Mouse (Mus musculus) heart, embryonic 11.5 days (tissue): Measurements from ENCODE around the gene Apba2. TPM values are rescaled to one million over a fixed set of nuclear protein-coding genes. Genes with fewer than 3 reads are reported as not detected.

ENCODE experiments used
- ATAC-seq: fragments of 200-750 bp; cut with Nextera tagmentation; replicated peaks from 2 replicates; pipeline ENCODE4 v1.8.0; 2017; ENCODE audit warnings: moderate library complexity; ENCODE audit not compliant: insufficient number of reproducible peaks, low FRiP score, low TSS enrichment
- H3K27ac ChIP-seq: fragments of 300-500 bp; sonication (generic); 2 replicates; pipeline ENCODE4 v1.5.1; 2014; ENCODE audit warnings: mild to moderate bottlenecking, low read depth, low read length
- H3K27me3 ChIP-seq: fragments of 300-500 bp; sonication (generic); 2 replicates; pipeline ENCODE4 v1.6.1; 2014; ENCODE audit warnings: mild to moderate bottlenecking, low read length, mixed read lengths; ENCODE audit not compliant: control insufficient read depth, insufficient read depth
- H3K36me3 ChIP-seq: fragments of 300-500 bp; sonication (generic); 2 replicates; pipeline ENCODE4 v1.6.1; 2014; ENCODE audit warnings: mild to moderate bottlenecking, low read length, moderate library complexity, mixed read lengths; ENCODE audit not compliant: control insufficient read depth, insufficient read depth
- H3K4me1 ChIP-seq: fragments of 300-500 bp; sonication (generic); 2 replicates; pipeline ENCODE4 v1.6.1; 2014; ENCODE audit warnings: low read length; ENCODE audit not compliant: control insufficient read depth, insufficient read depth
- H3K4me2 ChIP-seq: fragments of 300-500 bp; sonication (generic); 2 replicates; pipeline ENCODE4 v1.6.1; 2014; ENCODE audit warnings: mild to moderate bottlenecking, moderate library complexity
- H3K4me3 ChIP-seq: fragments of 300-500 bp; sonication (generic); 2 replicates; pipeline ENCODE4 v1.5.1; 2014; ENCODE audit warnings: low read depth, low read length
- H3K9ac ChIP-seq: fragments of 300-500 bp; sonication (generic); 2 replicates; pipeline ENCODE4 v1.6.1; 2014; ENCODE audit warnings: mild to moderate bottlenecking, low read depth, low read length, moderate library complexity
- H3K9me3 ChIP-seq: fragments of 300-500 bp; sonication (generic); replicated peaks from 2 replicates; pipeline ENCODE4 v1.6.1; 2016; ENCODE audit warnings: low read length; ENCODE audit not compliant: control insufficient read depth
- WGBS: fragments of 180-500 bp; shearing (Covaris S2); extraction: QIAGEN DNeasy Blood & Tissue Kit; methylation state at CpG from one replicate; pipeline ENCODE4 v1.1.7; 2014; ENCODE audit not compliant: insufficient replicate concordance; 5-methylcytosine and 5-hydroxymethylcytosine counted together
- polyA plus RNA-seq: library from polyadenylated mRNA; unstranded; fragments of >200 nt; fragmentation: Nextera tagmentation; extraction: Ambion mirVana; gene quantifications from 2 replicates; pipeline ENCODE4 v1.2.1, GENCODE M21; 2014

Apba2 gene
- 0.99 and 1.3 TPM in 2 replicates for polyA plus RNA-seq

DNA sequence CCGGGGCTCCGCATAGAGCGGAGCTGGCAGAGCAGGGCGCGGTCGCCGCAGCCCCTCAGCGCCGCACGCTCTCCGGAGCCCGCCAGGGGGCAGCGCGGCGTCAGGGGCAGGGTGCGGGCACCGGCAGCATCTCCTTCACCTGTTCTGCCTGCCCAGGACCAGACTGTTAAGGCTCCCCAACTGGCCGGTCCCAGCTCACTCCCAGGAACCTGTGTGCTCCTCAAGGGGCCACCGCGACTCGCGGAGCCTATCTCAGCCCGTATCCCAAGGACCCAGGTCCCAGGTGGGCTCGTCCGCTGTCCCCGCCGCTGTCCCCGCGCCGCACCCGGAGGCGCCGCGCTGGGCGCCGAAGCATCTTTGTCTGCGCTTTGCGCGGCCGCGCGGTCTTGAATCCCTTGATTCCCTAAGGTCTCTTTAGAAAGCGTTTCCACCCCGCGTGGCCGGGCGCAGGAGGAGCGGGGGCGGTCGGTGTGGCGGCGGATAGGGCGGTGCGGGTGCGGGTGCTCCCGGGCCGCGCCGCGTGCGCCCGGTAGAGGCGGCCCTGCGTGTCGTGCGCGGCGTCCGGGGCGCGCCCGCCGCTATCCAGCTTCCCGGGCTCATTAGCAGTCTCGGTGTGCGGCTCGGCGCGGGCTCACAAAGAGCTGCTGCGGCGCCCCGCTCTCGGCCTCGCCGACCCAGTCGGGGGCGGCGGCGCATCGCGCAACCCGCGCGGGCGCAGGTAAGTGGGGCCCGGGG, at the start of gene Apba2:
Gene Apba2 (plus strand): TSS at position 171 of the 735 bp plus-strand sequence.
- WGBS: 2% methylated on average over 81 of the region's 96 CpGs
- Histone ChIP-seq H3K27me3 (peaks cover 39% of the 10 kb centered on the region), H3K4me2 (peak within 1 kb of the TSS; percentile 85), H3K27ac (no peak within 1 kb of the TSS), H3K9me3 (0 out of 2 replicates have a peak, but pooled peaks cover 2% of the 10 kb centered on the region), H3K36me3 (no peaks in the 10 kb centered on the region), H3K9ac (peak within 1 kb of the TSS; percentile 22; the same call in 1 of the 2 replicates), H3K4me1 (no peaks in the 10 kb centered on the region; the same call in 1 of the 2 replicates), H3K4me3 (peak within 1 kb of the TSS; percentile 57)
- ATAC-seq: peak; percentile 37

DNA sequence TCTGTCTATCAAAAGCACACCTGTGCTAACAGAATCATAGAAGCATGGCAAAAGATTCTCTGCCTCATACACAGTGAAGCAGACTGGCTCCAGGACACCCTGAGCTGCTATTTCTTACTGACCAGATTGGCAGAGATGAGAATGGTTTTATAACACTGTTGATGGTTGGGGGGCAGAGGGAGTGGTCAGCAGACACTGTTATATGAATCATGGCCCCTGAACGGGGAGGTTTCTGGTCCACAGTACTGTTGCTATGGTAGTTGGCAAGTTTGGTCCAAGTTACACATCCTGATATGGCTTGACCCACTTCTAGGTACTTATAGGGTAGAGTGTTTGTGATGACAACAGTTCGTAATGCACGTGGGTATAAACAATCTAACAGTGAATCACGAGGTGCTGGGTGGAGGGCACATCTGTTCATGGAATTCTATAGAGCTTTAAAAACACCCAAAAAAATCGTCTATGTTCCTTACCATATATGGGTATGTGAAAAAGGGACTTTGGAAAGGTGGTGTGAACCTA, 49.6 kb upstream of the Apba2 start:
- H3K9me3 ChIP-seq: no peaks in the 10 kb centered on the region
- no peaks in the 10 kb centered on the region for H3K36me3 ChIP-seq
- no peak overlapping the region for H3K4me2 ChIP-seq
- H3K27ac ChIP-seq: no peak overlapping the region
- no peaks in the 10 kb centered on the region for H3K27me3 ChIP-seq
- no peak overlapping the region for H3K4me3 ChIP-seq
- ATAC-seq: no peak
- no peak overlapping the region for H3K9ac ChIP-seq
- WGBS: 70% methylated on average over 5 of the region's 5 CpGs
- no peaks in the 10 kb centered on the region for H3K4me1 ChIP-seq

DNA sequence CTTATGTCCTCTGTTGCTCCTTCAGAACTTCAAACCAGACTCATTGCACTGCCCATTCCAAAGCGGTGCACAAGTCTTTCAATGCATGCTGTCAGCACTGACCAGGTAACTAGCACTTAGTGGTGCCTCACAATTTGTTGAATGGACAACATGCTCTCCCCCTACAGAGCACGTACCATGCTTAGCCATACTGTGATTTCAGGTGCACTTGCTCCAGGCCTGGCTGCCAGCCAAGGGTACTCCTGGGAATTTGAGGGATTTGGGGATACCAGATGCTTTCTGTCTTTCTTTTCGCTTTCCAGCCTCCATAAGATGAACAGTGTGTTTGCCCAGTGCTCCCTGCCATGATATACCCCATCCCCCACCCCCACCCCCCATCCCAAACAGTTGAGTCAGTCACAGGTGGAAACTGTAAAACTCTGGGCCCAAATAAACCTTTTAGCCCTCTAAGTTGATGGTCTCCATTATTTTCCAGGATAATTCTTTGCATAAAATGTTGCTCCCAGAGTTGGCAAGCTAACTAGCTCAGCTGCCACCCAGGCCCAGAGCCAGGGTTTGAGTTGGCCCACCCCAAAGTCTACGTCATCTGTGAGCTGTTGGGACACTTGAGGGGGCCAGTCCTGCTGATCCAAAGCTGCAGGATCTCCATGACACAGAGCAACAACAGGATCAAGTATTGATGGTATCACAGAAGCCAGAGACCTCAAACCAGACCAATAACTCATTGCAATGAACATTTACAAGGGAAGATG, 48.9 kb upstream of the Apba2 start:
- ATAC-seq: no peak
- WGBS: 73% methylated on average over 4 of the region's 4 CpGs
- Histone ChIP-seq H3K27me3 (no peaks in the 10 kb centered on the region), H3K9ac (no peak overlapping the region), H3K4me1 (no peaks in the 10 kb centered on the region), H3K36me3 (no peaks in the 10 kb centered on the region), H3K4me2 (no peak overlapping the region), H3K4me3 (no peak overlapping the region), H3K9me3 (no peaks in the 10 kb centered on the region), H3K27ac (no peak overlapping the region)

DNA sequence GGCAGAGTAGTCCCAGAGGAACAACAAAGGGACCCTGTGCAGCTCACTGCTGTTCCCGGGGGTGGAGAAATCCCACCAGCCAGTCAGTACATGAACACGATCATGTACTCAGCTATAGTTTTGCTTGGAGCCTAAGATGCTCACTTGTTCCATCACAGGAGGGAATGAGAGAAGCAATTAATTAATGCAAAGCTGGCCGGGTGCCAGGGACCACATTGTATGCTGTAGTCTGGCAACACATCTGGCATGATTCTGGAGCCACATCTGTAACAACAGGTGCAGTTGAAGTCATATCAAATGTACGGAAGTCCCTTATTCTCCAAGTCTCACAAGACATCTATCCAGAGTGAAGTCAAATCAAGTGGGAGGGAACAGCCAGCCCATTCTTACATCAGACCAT, 45.3 kb upstream of the Apba2 start:
- H3K9me3 ChIP-seq: no peaks in the 10 kb centered on the region
- no peaks in the 10 kb centered on the region for H3K4me1 ChIP-seq
- H3K27ac ChIP-seq: no peak overlapping the region
- no peaks in the 10 kb centered on the region for H3K27me3 ChIP-seq
- no peaks in the 10 kb centered on the region for H3K36me3 ChIP-seq
- no peak overlapping the region for H3K4me2 ChIP-seq
- no peak overlapping the region for H3K9ac ChIP-seq
- H3K4me3 ChIP-seq: no peak overlapping the region
- ATAC-seq: no peak
- WGBS: 77% methylated on average over 4 of the region's 4 CpGs

DNA sequence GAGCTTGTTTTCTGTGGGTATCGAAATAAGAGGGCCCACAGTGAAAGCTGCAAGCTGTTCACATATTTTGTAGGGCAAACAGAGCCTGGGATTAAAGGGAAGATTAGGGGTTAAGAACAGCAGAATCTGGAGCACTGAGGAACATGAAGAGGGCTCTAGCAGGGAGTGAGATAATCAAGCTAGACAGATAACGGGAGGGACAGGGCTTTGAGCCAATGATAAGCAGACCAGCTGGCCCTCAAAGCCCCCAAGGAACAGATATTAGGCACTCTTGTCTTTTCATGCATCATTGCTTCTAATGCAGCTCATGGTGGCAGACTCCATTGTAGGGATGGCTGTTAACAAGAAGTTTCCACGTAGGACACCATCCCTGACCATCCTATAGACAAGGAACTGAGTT, 44.8 kb upstream of the Apba2 start:
- Histone ChIP-seq H3K27me3 (no peaks in the 10 kb centered on the region), H3K9me3 (no peaks in the 10 kb centered on the region), H3K4me2 (no peak overlapping the region), H3K9ac (no peak overlapping the region), H3K4me1 (no peaks in the 10 kb centered on the region), H3K36me3 (no peaks in the 10 kb centered on the region), H3K27ac (no peak overlapping the region), H3K4me3 (no peak overlapping the region)
- 45% methylated on average over 3 of the region's 3 CpGs for WGBS
- no peak for ATAC-seq

DNA sequence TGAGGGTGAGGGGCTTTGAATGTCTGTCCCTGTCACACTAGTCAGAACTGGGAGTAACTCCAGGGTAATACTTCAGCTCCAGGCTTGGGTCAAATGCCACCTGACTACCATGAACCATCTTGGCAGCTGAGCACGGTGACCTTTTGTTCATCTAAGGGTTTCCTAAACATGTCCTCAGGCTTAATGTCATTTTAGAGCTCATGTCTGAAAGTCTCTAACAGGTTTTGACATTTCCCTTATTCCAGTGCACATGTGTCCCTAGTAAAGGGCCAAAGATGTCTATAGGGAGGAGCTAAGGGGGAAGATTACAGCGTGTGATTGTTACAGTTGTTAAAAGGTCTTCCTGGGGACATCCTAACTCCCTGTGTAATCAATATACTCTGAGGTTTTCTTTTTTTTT, 43.7 kb upstream of the Apba2 start:
- H3K9me3 ChIP-seq: no peaks in the 10 kb centered on the region
- no peak overlapping the region for H3K4me3 ChIP-seq
- H3K4me1 ChIP-seq: no peaks in the 10 kb centered on the region
- WGBS: 78% methylated on average over 2 of the region's 2 CpGs
- H3K27ac ChIP-seq: no peak overlapping the region
- H3K9ac ChIP-seq: no peak overlapping the region
- no peaks in the 10 kb centered on the region for H3K27me3 ChIP-seq
- no peak overlapping the region for H3K4me2 ChIP-seq
- ATAC-seq: no peak
- no peaks in the 10 kb centered on the region for H3K36me3 ChIP-seq

DNA sequence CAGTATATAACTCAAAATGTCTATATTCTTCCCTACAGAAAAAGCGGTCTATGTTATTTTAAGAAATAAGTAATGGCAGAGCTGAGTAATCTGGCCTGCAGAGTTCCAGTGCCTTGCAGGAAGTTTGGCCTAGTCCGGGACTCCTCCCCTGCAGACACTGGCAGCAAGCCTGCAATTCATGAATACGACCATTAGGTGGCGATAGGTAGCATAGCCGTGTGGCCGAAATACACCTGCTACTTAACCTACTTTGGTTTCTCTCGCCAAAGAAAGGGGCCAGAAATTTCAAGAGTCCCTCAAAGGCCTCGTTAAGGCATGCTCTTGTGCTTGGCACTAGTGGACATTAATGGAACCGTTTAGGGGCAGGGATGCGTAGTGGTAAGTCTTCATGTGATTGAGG, 4.1 kb upstream of the Apba2 start:
- 25% methylated on average over 10 of the region's 10 CpGs for WGBS
- Histone ChIP-seq H3K9ac (no peak overlapping the region), H3K9me3 (0 out of 2 replicates have a peak, but pooled peaks cover 2% of the 10 kb centered on the region), H3K27ac (no peak overlapping the region), H3K27me3 (peaks cover 22% of the 10 kb centered on the region), H3K4me3 (no peak overlapping the region), H3K4me2 (no peak overlapping the region), H3K36me3 (no peaks in the 10 kb centered on the region), H3K4me1 (no peaks in the 10 kb centered on the region; the same call in 1 of the 2 replicates)
- ATAC-seq: no peak

DNA sequence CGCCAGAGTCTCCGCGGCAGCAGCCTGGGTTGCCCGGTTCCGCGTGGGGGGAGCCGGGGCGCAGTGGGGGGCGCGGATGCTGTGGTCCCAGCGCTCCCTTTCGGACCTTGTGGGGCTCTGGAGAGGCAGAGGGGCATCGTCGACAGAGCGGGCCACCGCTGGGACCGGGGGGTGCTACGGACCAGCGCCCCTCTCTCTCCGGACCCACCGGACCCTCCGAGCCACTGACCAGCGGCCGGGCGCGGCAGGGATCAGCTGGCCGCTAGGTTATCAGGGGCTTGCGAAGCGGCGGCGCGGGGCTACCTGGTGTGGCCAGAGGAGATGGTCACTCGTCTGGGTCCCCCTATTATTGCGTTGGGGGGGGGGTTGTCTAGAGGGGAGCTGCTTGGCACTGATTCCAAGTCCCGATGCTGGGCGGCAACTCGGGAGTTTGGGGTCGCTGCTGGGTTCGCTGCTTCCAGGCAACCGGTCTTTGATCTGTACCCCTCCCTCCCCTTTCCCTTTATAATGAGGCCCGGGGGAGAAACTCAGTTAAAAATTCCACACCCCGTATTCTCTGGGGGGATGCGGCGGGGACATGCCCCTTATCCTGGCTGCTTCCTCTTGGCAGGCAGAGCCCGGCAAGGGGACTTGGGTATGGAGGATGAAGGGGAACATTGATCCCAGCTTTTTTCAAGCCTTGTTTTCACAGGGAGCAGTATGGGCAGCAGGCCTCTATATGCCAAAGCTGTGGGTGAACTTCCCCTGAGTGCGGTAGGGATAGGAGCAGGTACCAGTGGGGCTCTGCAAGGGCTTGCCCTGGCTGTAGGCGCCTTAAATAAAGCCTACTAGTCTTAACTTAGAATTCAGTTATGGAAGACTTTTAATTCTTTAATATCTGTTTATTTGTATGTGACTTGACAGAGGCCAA, 1.0 kb downstream of the Apba2 start:
- Histone ChIP-seq H3K4me2 (peak overlapping the region; percentile 85), H3K9me3 (0 out of 2 replicates have a peak, but pooled peaks cover under 1% of the 10 kb centered on the region), H3K27ac (no peak overlapping the region), H3K27me3 (peaks cover 39% of the 10 kb centered on the region), H3K4me1 (no peaks in the 10 kb centered on the region; the same call in 1 of the 2 replicates), H3K9ac (peak overlapping the region; percentile 22; the same call in 1 of the 2 replicates), H3K4me3 (peak overlapping the region; percentile 57), H3K36me3 (no peaks in the 10 kb centered on the region)
- no peak for ATAC-seq
- 2% methylated on average over 45 of the region's 47 CpGs for WGBS
